Mouse (Mus musculus): ENCODE measurements at regions not wholly inside any gene's neighbourhood (a gene's known extent, or its start where the extent isn't known, plus 50 kb on each side); places are given as distances from the start of the nearest gene placed in this dataset.

- TF ChIP-seq POLR2AphosphoS2 (IDR thresholded peaks at IDR 0.05; ENCODE audit: insufficient read length, low read depth) (no peak), MAX (IDR thresholded peaks at IDR 0.05; ENCODE audit: low read depth) (no peak), CEBPB (IDR thresholded peaks at IDR 0.05; ENCODE audit: insufficient read depth, poor library complexity, severe bottlenecking) (no peak), TCF12 (IDR thresholded peaks at IDR 0.05; ENCODE audit: insufficient read depth, poor library complexity, severe bottlenecking) (no peak), POLR2A (IDR thresholded peaks at IDR 0.05; ENCODE audit: insufficient read length, low read depth) (no peak), MYOD1 (IDR thresholded peaks at IDR 0.05; ENCODE audit: control insufficient read depth in 1 of 3, insufficient read length in 2 of 3, low read depth in 2 of 3) (no peak)
Observed at GRCm38 (mm10) chr16:19185434-19186256, 128.2 kb downstream of the Olfr164 start.

Measured in myocyte (in vitro differentiated cells).